Mouse (Mus musculus): ENCODE results near the gene Tbpl1.

Tbpl1 gene

DNA sequence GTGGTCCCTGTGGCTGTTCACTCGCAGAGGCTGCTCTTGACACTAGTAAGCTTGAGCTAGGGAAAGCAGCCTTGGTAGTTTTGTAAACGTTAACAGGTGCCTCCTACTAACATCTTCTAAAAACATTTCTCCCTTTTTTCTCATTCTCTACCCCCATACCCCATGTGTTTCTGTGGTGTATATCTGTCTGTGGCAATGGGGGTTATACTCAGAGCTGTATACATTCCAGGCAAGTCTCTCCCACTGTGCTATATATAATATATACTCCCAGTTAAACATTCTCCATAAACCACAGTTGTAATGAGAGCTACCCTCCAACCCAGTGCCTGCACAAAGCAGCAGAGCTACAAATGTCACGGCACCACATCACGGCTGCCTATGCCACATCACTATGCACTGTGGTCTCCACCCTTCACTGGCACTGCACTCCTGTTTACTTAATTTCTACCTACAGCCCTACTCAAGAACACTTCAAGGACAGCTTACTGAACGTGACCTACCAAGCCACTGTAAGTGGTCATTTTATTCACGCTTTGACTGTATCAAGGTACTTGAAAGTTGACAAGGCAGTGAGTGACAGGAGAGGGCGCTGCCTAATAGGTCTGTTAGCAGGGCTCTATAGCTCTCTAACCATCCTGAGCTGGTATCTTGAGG is 23.4 kb downstream of the Tbpl1 start:
- no peak for DNase-seq (ENCODE audit: low spot score)

DNA sequence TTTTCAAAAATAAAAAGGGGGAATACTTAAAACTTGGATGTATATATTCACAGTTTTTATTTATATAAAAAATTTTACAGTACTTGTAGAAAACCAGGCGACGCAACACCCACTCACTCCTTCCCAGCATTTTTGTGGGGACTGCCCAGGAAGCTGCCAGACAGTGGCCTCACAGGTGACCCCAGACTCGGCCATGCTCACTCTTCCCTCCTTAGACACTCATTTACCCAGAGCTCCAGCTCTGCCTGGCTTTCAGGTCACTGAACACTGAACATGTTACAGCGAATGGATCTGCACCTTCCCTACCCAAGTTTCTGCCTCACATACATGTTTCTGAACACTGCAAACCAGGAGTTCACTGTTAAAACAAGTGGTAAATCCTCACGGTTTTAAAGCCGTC is 27.9 kb downstream of the Tbpl1 start:
- no peak for DNase-seq (ENCODE audit: low spot score)

DNA sequence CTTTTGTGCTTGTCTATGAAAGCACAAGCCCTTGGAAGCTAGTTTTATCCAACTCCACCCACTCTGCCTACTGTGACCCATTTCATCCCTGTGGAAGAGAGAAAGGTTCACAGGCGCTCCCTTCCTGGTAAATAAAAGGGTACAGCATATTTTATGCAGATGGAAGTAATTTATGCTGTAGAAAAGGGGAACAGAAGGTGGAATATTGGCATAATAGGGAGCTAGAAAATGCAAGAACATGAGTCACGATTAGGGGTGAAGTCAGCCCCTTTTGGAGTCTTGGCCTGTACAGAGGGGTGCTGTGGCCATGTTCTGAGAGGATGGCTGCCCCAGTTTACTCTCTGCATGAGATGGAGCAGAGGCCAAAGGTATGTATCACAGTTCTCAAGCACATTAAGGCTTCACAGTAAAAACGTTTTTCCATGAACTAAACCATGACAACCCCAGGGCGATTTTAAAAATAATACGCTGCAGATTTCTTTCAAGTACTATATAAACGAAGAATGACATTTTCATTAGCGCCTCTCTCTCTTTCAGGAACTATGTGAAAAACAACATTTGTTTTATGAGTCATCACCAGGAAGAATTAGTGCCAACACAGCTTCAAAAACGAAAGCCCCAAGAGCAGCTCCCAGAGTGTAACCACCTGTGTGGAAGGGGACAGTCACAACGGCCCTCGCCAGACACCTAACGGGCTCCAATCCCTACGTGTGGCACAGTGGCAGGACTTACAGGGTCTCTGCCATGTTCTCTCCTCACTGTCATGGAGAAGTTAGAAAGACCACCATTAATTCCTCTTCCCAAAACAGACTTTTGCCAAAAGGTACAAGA is 30.0 kb downstream of the Tbpl1 start:
- no peak for DNase-seq (ENCODE audit: low spot score)

DNA sequence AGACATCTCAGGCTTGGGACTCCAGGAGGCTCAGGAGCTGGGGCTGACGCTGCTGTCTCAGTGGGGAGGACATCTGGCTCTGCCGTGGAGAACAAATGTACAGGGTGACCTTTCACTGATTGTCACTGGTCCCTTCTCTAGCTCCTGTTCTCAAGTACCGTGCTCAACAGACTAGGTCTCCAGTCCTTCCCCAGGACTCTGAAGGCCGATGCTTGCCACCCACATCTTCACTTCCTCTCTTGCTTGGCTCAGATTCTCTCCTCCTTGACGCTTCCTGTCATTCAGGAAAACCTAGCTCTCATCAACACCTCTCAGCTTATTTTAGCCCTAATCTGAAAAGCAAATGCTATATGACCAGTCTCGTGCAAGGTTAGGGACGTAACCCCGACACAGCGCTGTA is 31.0 kb downstream of the Tbpl1 start:
- no peak for DNase-seq (ENCODE audit: low spot score)

DNA sequence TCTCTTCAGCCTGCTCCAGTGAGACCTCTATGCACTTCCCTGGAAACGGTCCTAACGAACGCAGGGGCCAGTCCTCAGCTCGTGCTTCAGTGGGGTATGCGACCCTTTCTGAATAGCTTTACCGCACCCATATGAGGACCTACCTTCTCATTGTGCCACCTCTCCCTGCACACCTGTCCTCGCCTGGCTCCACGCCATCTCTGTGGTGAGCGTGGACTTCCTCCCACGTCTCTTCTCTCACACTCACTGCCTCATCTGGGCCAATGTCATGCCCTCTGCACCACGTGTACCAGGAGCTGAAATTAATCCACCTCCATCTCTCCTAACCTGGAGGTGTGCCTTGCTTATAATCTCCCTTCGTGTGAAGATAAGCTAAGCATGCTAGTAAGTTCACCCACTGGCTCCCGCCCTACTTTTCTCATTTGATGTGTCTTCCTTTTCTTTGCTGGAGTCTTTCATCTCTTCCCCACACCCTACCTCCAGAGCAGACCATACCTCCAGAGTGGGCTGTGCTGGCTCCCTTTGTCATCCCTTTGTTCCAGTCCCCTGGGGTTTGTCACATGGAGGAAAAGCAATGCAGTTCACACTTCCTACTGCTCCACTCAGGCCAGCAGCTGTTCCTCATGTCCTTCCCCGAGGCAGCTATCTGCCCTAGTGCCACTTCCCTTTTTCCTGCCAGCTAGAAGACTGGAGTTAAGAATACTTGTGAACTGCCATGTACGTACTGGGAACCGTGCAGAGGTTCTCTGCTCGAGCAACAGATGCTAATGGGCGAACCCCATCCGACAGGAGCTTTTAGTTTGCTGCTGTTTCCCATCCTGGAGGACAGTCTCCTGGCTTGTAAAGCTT is 32.0 kb downstream of the Tbpl1 start:
- DNase-seq (ENCODE audit: low spot score), result no peak

DNA sequence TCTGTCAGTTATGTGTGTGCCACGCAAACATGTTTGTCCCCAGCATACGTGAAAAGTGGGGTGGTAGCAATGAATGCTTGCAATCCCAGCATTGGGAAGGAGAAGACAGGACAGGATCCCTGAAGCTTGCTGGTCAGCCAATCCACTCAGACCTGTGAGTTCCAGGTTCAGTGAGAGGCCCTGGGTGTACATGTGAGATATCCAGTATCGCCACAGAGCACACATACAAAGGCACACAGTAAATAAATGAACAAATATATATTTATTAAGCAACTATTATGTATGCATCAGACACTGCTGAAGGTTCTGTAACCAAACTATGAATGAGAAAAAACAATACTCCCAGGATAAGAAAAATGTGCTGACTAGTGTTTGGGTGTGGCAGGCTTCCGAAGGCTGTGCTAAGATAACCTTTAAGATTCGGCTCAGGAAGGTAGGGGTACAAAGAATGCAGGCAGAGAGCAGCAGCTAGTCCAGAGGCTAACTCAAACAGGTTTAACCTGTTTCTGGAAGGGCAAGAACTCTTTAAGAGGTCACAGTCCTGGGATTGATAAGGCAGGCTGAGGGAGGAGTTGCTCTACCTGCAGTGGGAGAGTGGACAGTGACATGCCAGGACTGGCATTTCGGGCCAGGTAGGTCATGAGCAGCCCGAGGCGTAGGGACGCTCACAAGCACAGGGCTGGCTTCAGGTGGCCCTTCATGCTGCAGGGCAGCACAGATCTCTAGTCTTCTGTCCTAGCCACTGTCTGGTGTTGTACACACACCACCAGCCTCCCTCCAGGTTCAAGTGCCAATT is 33.4 kb downstream of the Tbpl1 start:
- DNase-seq (ENCODE audit: low spot score), result peak; percentile 39

DNA sequence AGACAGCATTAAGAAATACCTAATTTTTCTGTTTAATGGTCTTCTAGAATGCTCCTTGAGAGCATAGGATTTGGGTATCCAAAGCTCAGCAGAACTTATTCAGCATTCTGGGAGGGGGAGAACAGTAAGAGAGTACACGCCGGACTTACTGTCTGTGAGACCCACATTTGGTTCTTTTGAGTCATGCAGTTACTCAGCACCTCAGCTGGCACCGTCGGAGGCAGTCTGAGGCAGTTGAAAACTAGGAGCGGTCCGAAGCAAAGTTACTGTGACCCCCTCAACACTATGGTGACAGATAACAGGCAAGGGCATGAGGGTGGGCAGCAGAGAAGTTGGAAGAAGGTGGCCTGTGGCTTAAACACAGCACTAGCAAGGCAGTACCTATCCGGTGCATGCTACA is 34.9 kb downstream of the Tbpl1 start:
- no peak for DNase-seq (ENCODE audit: low spot score)

DNA sequence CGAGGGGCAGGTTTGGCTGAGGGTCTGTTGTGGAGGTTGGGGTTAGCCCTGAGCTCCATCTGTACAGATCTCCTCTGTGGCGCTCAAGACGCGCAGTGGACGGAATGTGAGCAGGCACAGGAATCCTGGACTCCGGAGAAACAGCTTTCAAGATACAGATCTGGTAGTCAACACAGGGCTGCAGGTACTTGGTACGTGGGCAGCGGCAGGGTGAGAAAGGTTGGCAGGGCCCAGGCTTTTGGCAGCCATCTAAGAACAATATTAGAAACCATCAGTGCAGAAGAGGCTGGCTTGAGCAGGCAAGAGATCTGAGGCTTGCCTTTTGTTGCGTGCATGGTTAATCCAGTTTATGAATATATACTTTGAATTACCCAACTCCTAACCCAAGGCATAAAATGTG is 35.5 kb downstream of the Tbpl1 start:
- peak; percentile 24 for DNase-seq (ENCODE audit: low spot score)

DNA sequence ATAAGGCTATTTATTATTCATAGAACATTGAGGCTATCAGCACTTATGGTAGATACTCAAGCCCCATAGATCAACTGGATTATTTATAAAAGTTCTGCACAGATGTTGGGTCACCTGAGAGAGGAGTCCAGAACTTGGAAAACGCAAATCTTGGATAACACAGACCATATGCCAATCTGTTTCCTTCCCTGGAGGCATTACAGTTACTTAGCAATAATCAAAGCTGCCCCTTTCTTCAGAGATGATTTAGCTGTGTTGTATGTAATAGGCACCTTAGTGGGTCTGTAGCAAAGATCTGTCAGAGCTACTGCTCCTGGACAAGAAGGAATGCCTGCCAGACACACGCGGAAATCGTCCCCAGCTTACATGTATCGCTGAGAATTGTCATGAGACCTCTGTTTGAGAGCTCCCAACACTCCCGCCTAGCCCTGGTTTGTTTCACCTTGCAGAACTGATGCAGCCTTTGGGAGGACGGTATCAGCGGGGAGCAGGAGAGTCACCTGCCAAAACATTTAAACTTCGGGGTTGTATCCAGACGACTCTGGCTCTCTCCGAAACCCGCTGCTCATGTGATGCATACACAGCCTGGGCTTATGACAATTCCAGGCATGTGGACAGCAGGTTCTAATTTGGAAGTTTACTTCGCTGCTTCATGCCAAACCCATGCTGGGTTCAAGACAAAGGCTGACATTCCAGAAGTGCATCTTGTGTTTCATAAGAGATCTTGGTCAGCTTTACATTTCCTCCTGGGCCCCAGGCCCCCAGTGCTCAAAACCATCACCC is 55.7 kb downstream of the Tbpl1 start:
- no peak for DNase-seq (ENCODE audit: low spot score)

DNA sequence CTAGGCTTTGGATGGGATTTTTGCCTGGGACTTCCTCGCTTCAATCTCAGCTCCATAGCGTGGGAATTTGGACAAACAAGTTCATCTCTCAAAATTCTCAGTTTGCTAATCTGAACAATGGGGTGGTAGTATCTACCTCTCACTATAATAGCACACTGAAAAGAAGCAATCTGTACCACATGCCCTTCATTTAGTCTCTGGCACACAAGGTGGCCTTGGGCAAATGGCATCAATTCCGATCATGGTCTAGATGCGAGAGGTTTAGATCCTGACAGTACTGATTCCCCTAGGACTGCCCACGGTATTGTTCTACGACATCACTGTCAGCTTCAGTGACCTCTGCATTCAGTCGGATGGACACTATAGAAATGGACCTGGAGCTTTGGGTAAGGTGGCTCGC is 57.6 kb downstream of the Tbpl1 start:
- no peak for DNase-seq (ENCODE audit: low spot score)

DNA sequence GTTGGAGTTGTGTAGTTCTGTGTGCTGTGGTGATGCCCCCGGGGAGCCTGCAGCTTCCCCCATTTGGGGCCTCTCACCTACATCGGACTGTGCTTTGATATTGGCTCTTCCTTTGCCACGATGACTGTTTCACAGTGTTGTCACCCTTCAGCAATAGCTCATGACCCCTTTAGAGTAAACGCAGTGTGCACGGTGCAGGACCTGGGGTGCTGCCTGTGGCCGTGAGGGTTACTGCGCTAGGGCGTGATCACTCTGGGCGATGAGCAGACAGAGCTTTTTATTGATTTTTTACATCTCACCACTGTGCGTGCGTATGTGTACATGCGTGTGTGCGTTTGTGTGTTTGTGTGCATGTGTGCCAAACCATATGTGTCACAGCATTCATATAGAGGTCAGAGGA is 63.2 kb downstream of the Tbpl1 start:
- DNase-seq (ENCODE audit: low spot score), result no peak

DNA sequence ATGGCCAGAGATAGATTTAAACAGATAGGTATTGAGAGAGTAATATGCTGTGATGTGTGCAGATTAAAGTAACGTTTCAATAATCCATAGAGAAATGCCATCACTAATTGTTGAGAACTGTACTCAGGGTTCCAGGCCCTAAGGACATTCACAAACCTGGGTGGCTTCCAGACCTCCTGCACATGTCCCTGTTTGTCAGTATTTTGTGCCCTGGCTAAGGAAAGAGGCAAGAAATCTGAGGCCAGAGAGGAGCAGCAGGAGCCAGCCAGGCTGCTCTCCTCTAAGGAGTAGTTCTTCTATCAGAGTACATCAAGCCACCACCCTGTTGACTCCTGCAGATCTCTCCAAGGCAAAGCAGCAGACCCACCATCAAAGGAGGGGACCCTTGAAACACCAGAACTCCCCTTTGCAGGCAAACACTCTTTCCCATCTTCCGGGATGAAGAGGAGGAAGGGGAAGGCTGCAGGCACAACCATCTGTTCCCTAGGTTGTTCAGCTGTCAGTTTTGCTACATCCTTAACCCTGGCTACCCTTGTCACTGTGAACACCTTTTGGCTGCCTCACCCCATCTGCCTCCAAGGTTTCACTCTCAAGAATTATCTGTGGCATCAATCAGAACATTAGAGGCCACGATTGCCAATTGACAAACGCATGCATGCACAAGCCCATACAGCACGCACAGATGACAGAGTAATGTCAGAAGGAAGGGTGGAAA is 71.3 kb downstream of the Tbpl1 start:
- no peak for DNase-seq (ENCODE audit: low spot score)

DNA sequence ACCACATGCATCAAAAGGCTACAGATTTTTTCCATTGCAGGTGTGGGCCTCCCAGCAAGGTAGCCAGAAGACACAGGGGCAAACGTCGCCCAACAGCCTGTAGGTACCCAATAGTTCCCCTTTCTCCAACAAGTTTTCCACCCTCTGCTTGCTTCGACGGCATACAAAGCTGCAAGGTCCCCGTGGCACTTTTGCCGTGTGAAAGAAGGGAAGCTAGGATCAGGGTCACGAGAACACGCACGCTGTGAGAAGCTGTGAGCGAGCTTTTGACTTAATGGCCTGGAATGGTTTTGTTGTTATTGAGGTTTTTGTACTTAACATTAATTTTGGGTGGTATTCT is 72.4 kb downstream of the Tbpl1 start:
- no peak for DNase-seq (ENCODE audit: low spot score)

DNA sequence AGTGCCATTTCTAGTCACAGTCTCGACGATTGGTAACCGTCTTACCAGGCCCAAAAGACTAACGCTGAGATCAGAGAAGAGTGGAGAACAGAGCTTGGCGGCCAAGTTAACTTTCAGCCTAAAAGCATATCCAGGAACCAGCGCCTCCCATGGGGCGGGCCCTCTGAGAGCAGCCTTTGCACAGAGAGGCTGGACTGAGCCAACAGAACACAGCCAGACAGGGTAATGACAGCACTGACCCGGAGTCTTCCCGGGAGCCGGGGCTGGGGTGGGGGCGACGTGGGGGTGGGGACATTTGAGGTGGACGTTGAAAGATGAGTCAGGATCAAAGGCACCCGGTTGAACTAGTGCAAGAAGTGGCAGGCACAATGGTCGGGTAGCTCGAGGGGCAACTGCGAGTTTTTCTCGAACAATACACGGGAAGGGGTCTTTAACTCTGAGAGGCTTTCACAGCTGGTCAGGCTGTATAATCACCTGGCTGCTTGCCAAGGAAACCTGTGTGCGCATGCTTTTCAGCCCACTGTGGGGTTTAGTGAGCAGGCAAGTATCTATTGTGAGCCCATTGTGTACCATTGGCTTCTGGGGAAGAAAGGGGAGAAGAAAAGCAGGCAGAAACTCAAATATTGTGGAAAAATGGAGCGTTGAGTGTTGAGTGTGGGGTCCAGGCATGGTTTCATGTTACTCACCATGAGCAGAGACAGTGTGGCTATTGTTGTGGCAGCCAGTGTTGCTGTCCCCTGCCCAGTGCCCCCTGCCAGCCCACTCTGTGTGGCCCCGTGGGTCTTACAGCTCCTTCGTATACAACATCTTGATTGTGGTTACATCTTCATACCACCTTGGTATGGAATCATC is 73.0 kb downstream of the Tbpl1 start:
- no peak for DNase-seq (ENCODE audit: low spot score)
